Mouse (Mus musculus): ENCODE measurements at regions not wholly inside any gene's neighbourhood (a gene's known extent, or its start where the extent isn't known, plus 50 kb on each side); places are given as distances from the start of the nearest gene placed in this dataset.

DNA sequence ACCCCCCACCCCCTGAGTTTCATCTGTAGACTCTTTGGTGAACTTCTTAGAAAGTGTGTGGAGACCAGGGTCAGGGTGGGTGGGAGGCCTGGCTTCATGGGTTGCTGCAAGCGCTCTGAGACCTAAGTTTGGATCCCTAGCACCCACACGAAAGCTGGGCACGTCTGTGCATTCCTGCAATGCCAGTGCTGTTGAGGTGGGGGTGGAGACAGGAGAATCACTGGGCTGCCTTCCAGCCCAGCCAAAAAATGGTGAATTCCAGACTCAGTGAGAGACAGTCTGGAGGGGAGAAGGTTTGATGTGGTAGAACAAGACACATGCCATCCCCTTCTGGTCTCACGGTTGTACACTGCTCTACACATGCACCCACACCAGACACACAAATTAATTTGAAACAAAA, 113.8 kb downstream of the Gadd45g start:
- Histone ChIP-seq H3K4me1 (0 out of 2 replicates have a peak, but pooled peaks cover 5% of the 10 kb centered on the region), H3K9ac (replicated peaks) (no peak overlapping the region)
- WGBS: 87% methylated on average over 4 of the region's 4 CpGs

DNA sequence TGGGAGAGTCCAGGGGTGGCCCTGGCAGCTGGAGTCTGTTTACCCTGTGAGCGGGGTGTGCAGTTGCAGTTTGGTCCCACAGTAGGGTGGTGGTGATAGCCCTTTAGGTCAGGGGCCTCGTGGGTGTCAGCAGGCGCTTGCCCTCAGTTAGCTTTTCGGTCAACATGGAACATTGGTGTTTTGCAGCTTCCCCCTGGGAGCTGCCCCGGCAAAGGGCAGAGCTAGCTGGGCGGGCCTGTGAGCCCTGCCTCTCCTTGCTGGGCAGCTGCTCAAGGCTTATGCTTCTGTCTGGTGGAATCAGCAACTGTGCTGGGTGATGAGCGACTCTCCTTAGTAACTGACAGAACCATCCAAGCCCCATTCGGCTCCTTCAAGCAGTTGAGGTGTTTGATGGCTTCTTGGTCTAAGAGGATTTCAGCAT, 115.7 kb downstream of the Gadd45g start:
- WGBS: 70% methylated on average over 8 of the region's 8 CpGs
- Histone ChIP-seq H3K9me3 (replicated peaks) (no peaks in the 10 kb centered on the region), H3K27ac (replicated peaks) (no peak overlapping the region), H3K27me3 (replicated peaks) (no peaks in the 10 kb centered on the region), H3K9ac (replicated peaks) (no peak overlapping the region), H3K4me3 (replicated peaks) (no peak overlapping the region), H3K36me3 (no peaks in the 10 kb centered on the region), H3K4me1 (0 out of 2 replicates have a peak, but pooled peaks cover 5% of the 10 kb centered on the region), H3K4me2 (no peak overlapping the region)
- ATAC-seq (ENCODE audit: low FRiP score): no peak

More for the DNA sequence above, 113.8 kb downstream of the Gadd45g start:
- no peak for ATAC-seq (ENCODE audit: low FRiP score)
- Histone ChIP-seq H3K27me3 (replicated peaks) (no peaks in the 10 kb centered on the region), H3K4me2 (no peak overlapping the region), H3K27ac (replicated peaks) (no peak overlapping the region), H3K9me3 (replicated peaks) (no peaks in the 10 kb centered on the region), H3K36me3 (no peaks in the 10 kb centered on the region), H3K4me3 (replicated peaks) (no peak overlapping the region)

DNA sequence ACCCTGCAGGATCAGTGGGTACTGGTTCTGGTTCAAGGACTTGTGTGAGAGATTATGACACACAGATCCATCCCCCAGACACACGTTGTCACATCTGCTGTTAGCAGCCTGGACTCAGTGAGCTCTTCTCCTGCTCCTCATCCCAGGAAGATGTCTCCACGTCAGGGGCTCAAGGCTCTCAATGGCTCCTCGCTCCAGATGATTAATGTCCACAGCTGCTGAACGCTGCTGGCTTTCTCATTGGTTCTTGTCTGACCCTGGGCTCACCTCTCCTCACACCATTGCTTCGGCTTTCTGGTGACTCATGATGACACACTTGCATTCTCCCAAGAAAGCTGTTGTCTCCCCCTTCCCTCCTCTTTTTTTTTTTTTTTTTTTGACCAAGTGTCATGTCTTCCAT, 116.2 kb downstream of the Gadd45g start:
- H3K36me3 ChIP-seq: no peaks in the 10 kb centered on the region
- WGBS: 28% methylated on average over 5 of the region's 5 CpGs
- no peak overlapping the region for H3K9ac ChIP-seq (replicated peaks)
- H3K27ac ChIP-seq (replicated peaks): no peak overlapping the region
- H3K4me3 ChIP-seq (replicated peaks): no peak overlapping the region
- H3K9me3 ChIP-seq (replicated peaks): no peaks in the 10 kb centered on the region
- H3K4me1 ChIP-seq: 0 out of 2 replicates have a peak, but pooled peaks cover 5% of the 10 kb centered on the region
- ATAC-seq (ENCODE audit: low FRiP score): no peak
- no peak overlapping the region for H3K4me2 ChIP-seq
- no peaks in the 10 kb centered on the region for H3K27me3 ChIP-seq (replicated peaks)

DNA sequence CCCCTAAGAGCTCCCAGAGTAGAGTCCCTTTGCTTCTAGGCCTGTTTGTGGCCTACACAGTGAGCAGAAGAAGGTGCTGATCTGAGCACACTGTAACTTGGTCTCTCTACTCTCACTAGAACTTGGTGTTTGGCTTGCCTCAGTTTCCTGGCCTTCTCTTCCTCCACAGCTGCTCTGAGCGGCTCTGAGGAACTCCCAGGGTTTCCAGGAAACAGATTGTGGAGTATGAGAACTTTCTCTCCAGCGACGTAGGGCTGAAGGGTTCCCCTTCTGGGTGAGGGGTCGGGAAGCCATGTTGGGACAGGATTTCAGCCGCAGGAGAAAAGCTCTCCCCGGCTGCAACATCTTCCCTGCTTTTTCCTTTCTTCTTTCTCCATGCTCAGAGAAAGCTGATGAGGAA, 117.5 kb downstream of the Gadd45g start:
- WGBS: 82% methylated on average over 6 of the region's 6 CpGs
- no peak overlapping the region for H3K27ac ChIP-seq (replicated peaks)
- no peak for ATAC-seq (ENCODE audit: low FRiP score)
- no peaks in the 10 kb centered on the region for H3K27me3 ChIP-seq (replicated peaks)
- 0 out of 2 replicates have a peak, but pooled peaks cover 5% of the 10 kb centered on the region for H3K4me1 ChIP-seq
- H3K4me3 ChIP-seq (replicated peaks): no peak overlapping the region
- H3K36me3 ChIP-seq: no peaks in the 10 kb centered on the region
- no peak overlapping the region for H3K9ac ChIP-seq (replicated peaks)
- H3K4me2 ChIP-seq: no peak overlapping the region
- H3K9me3 ChIP-seq (replicated peaks): no peaks in the 10 kb centered on the region

DNA sequence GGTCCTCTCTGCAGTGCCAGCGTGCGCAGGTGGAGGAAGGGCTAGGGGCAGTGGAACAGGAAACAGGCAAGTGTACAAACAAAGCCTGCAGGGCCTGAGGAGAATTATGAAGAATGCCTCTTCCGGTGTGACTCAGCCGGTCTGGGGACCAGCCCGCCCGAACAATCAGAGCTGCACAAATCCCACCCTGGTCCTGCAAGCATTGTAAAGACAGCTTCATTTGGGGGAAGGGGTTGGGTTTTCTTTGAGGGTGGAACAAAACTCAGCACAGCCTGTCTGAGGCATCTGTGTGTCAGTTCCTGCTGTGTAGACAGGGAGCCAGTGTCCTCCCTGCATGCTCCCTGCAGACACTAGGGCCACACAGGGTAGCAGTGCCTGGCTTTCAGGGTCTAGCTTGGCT, 117.9 kb downstream of the Gadd45g start:
- Histone ChIP-seq H3K9me3 (replicated peaks) (no peaks in the 10 kb centered on the region), H3K4me1 (0 out of 2 replicates have a peak, but pooled peaks cover 5% of the 10 kb centered on the region), H3K27me3 (replicated peaks) (no peaks in the 10 kb centered on the region), H3K27ac (replicated peaks) (no peak overlapping the region), H3K9ac (replicated peaks) (no peak overlapping the region), H3K4me2 (no peak overlapping the region), H3K4me3 (replicated peaks) (no peak overlapping the region), H3K36me3 (no peaks in the 10 kb centered on the region)
- 62% methylated on average over 6 of the region's 6 CpGs for WGBS
- no peak for ATAC-seq (ENCODE audit: low FRiP score)

DNA sequence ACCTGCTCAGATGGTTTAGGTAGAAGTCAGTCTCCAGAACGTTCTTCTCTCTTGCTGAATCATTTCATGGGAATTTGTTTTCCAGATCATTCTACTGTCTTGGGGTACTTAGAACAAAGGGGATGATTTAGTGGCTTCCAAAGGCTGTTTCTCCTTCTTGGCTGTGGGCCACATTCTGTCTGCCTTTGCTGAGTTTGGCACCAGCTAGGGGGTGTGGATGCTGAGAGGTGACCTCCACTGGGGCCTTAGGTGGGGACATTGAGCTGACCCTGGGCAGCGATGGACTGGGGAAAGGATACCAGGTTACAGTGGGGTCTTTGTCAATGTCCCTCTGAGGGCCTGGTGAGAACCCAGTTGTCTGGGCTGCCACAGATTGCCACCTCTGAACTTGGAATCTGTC, 118.4 kb downstream of the Gadd45g start:
- Histone ChIP-seq H3K36me3 (no peaks in the 10 kb centered on the region), H3K4me3 (replicated peaks) (no peak overlapping the region), H3K27me3 (replicated peaks) (no peaks in the 10 kb centered on the region), H3K4me1 (0 out of 2 replicates have a peak, but pooled peaks cover 5% of the 10 kb centered on the region), H3K4me2 (no peak overlapping the region), H3K27ac (replicated peaks) (no peak overlapping the region), H3K9ac (replicated peaks) (no peak overlapping the region), H3K9me3 (replicated peaks) (no peaks in the 10 kb centered on the region)
- ATAC-seq (ENCODE audit: low FRiP score): no peak
- WGBS: 56% methylated on average over 2 of the region's 2 CpGs

DNA sequence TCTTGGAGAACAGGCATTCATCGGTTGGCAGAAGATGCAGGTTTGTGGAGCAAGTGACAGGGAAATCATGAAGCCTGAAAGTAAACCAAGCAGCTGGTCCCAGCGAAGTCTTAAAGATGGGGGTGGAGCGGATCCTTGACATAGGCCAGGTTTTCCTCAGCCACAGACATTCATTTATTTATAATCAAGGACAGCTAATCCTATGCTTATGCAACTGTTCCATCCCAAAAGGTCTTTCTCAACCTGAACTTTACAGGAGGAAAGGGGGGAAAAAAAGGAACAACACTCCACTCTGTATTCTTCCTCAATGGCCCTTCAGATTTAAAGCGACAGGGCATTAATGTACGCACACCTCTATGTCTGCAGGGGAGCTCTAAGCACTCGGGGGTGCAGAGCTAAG, 121.6 kb downstream of the Gadd45g start:
- no peak overlapping the region for H3K4me3 ChIP-seq (replicated peaks)
- no peak overlapping the region for H3K27ac ChIP-seq (replicated peaks)
- no peak overlapping the region for H3K4me2 ChIP-seq
- no peaks in the 10 kb centered on the region for H3K27me3 ChIP-seq (replicated peaks)
- 89% methylated on average over 6 of the region's 6 CpGs for WGBS
- H3K4me1 ChIP-seq: 0 out of 2 replicates have a peak, but pooled peaks cover 5% of the 10 kb centered on the region
- H3K9ac ChIP-seq (replicated peaks): no peak overlapping the region
- H3K36me3 ChIP-seq: no peaks in the 10 kb centered on the region
- no peak for ATAC-seq (ENCODE audit: low FRiP score)
- no peaks in the 10 kb centered on the region for H3K9me3 ChIP-seq (replicated peaks)

DNA sequence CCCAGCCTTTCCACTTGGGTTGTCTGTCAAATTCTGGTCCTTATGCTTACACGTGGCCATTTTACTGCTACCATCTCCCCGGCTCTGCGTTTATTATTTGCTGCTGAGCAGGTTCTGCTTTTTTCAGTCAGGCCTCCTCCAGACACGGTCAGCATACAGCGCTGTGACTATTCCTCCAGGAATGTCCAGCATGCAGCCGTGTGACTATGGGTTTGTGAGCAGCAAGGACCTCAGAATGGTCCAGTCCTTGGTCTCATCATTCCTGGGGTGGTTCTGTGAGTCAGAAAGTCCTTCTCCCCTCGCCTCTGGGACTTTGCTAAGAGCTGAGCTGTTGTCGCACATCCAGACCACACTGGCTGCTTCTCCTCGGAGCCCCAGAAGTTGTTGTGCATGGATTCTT, 122.3 kb downstream of the Gadd45g start:
- no peak overlapping the region for H3K4me3 ChIP-seq (replicated peaks)
- no peaks in the 10 kb centered on the region for H3K27me3 ChIP-seq (replicated peaks)
- H3K4me2 ChIP-seq: no peak overlapping the region
- no peak overlapping the region for H3K9ac ChIP-seq (replicated peaks)
- ATAC-seq (ENCODE audit: low FRiP score): no peak
- whole genome bisulfite sequencing: 83% methylated on average over 9 of the region's 9 CpGs
- no peaks in the 10 kb centered on the region for H3K36me3 ChIP-seq
- 0 out of 2 replicates have a peak, but pooled peaks cover 5% of the 10 kb centered on the region for H3K4me1 ChIP-seq
- no peaks in the 10 kb centered on the region for H3K9me3 ChIP-seq (replicated peaks)
- H3K27ac ChIP-seq (replicated peaks): no peak overlapping the region

DNA sequence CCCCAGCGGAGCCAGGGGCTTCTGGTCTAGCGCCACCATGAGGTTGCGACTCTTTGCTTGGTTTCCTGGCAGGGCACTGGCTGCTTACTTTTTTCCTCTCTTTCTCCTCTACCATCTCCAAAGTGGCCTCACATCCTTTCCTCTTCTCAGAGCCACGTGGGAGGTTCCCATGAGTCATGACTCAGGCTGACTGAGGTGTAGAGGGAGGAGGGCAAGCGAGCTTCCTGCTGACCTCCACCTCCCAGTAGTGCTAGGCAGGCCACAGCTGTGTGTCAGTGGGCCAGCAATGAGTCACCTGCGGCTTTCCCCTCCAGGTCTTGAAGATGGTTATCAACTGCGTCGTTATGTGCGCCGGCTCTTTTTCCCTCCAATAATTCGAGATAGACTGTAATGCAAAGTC, 123.6 kb downstream of the Gadd45g start:
- 81% methylated on average over 11 of the region's 11 CpGs for WGBS
- H3K4me1 ChIP-seq: 0 out of 2 replicates have a peak, but pooled peaks cover under 1% of the 10 kb centered on the region

DNA sequence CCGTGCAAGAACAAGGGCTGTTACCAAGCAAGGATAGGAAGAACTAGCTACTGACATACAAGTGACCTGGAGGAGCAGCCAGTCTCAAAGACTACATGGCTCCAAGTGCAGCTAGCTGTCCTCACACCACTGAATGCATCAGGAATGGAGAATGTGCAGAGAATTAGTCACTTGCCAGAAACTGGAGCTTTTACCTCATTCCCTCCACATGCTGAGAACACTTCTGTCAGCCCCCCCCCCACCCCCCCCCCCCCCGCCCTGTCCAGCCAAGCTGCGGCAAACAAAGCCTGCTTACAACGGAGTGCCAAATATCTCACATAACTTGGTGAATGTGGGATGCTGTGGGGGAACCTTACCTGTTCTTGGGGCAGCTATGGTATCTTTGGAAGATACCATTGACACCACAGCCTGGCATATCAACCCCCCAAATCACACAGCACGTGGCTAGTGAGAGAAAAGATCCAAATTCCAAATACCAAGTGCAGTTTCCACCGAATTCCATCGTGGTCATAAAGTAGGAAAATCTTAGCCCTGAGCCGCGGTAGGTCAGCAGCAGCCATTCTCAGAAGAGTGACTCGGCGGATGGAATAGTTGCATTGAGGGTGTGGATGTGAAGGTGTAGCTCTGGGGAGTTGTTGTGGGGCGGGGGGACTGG, 126.3 kb downstream of the Gadd45g start:
- 72% methylated on average over 12 of the region's 12 CpGs for WGBS
- no peak overlapping the region for H3K9ac ChIP-seq (replicated peaks)

More for the DNA sequence above, 123.6 kb downstream of the Gadd45g start:
- Histone ChIP-seq H3K36me3 (no peaks in the 10 kb centered on the region), H3K4me3 (replicated peaks) (no peak overlapping the region), H3K4me2 (no peak overlapping the region), H3K9ac (replicated peaks) (no peak overlapping the region), H3K9me3 (replicated peaks) (no peaks in the 10 kb centered on the region), H3K27ac (replicated peaks) (no peak overlapping the region), H3K27me3 (replicated peaks) (no peaks in the 10 kb centered on the region)
- ATAC-seq (ENCODE audit: low FRiP score): no peak

DNA sequence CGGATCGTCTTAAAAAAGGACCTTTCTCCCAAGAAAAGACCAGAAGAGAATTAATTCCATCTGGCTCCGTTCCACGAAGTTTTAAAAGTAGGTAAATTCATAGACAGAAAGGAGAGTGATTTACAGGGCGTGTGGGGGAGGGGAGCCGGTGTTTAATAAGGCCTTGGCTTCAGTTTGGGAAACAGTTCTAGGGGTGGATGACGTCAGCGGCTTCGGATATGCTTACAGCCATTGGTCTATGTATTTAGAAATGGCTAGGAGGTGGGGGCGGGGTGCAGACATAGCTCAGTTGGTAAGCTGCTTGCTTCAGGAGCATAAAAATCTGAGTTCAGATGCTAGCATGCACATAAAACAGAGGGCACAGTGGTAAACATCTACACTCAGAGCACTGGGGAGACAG, 127.0 kb downstream of the Gadd45g start:
- H3K36me3 ChIP-seq: no peaks in the 10 kb centered on the region
- H3K9ac ChIP-seq (replicated peaks): no peak overlapping the region
- H3K27me3 ChIP-seq (replicated peaks): no peaks in the 10 kb centered on the region
- ATAC-seq (ENCODE audit: low FRiP score): no peak
- no peak overlapping the region for H3K4me3 ChIP-seq (replicated peaks)
- H3K9me3 ChIP-seq (replicated peaks): no peaks in the 10 kb centered on the region
- WGBS: 75% methylated on average over 10 of the region's 10 CpGs
- H3K27ac ChIP-seq (replicated peaks): no peak overlapping the region
- peaks cover 12% of the 10 kb centered on the region for H3K4me1 ChIP-seq
- H3K4me2 ChIP-seq: no peak overlapping the region

More for the DNA sequence above, 126.3 kb downstream of the Gadd45g start:
- H3K4me3 ChIP-seq (replicated peaks): no peak overlapping the region
- H3K27ac ChIP-seq (replicated peaks): no peak overlapping the region
- no peak for ATAC-seq (ENCODE audit: low FRiP score)
- no peaks in the 10 kb centered on the region for H3K27me3 ChIP-seq (replicated peaks)
- H3K36me3 ChIP-seq: no peaks in the 10 kb centered on the region
- no peaks in the 10 kb centered on the region for H3K9me3 ChIP-seq (replicated peaks)
- H3K4me2 ChIP-seq: no peak overlapping the region
- peaks cover 12% of the 10 kb centered on the region for H3K4me1 ChIP-seq

DNA sequence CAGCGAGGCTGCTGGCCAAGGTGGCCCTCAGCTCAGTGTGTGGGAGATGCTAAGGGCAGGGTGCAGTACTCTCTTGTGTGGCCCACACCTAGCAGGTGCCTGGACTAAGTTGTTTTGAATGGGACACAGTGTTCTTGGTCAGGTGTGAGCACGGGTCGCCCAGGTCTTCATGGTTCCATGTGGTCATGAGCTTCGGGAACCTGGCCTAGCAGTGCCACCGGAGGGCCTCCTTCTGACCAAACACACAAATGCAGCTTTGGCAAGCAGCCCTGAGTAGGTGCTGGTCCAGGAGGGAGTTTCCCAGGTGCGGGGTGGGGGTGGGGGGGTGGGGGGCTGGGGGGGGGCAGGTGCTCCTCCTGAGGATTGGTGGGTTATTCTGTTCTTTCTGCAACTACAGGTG, 127.6 kb downstream of the Gadd45g start:
- Histone ChIP-seq H3K36me3 (no peaks in the 10 kb centered on the region), H3K4me3 (replicated peaks) (no peak overlapping the region), H3K4me1 (peaks cover 12% of the 10 kb centered on the region), H3K27me3 (replicated peaks) (no peaks in the 10 kb centered on the region), H3K9me3 (replicated peaks) (no peaks in the 10 kb centered on the region), H3K4me2 (no peak overlapping the region), H3K9ac (replicated peaks) (no peak overlapping the region), H3K27ac (replicated peaks) (no peak overlapping the region)
- WGBS: 91% methylated on average over 6 of the region's 6 CpGs
- no peak for ATAC-seq (ENCODE audit: low FRiP score)
